Mouse (Mus musculus): Measurements from ENCODE around the gene Arhgdig.

DNA sequence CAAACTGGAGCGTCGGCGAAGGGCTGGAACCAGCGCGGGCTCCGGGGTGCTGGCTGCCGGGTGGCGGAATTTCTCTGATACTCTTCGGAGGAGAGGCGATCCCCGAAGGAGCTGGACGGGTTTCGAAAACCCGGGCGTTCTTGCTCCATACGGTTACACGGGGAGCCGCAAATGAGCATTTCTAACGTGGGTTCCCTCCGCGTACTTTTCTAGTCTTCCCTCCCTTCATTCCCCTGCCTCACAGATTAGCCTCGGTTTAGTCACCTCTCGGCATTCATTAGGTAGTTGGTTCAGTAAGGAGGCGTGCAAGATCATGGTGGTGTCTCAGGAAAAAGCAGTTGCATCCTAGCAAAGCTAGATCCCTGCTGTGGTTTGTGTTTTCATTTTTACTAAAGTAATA, 45.8 kb upstream of the Arhgdig start:
- TF ChIP-seq POLR2A (IDR thresholded peaks at IDR 0.05; ENCODE audit: insufficient read depth, low read depth, low read length) (no peak), CTCF (IDR thresholded peaks at IDR 0.05; ENCODE audit: insufficient read depth, low read depth, low read length) (0 out of 2 replicates have a peak, but pooled peaks have one; percentile 5)
